Mouse (Mus musculus) lung, adult 18-20 months (tissue): ENCODE data around the gene Slc13a4.

Experiments used
- DNase-seq, 2 experiments: peaks; one replicate each; pipeline ENCODE4 v3.0.0; 2022; ENCODE audit warnings: mixed read lengths in 2 of 2

Gene Slc13a4

GRCm38 (mm10) chr6:35308037-35308436, at the start of gene Slc13a4:
TSS of gene Slc13a4 (minus strand) at chr6:35308131.
- no peak for DNase-seq

GRCm38 (mm10) chr6:35355320-35355719, 47.4 kb upstream of the Slc13a4 start:
- DNase-seq = no peak

- DNase-seq = no peak
These were observed 46.7 kb upstream of the Slc13a4 start for GRCm38 (mm10) chr6:35354622-35354998.

- no peak for DNase-seq
These were observed 46.1 kb upstream of the Slc13a4 start for GRCm38 (mm10) chr6:35353846-35354621.

GRCm38 (mm10) chr6:35353416-35353815, 45.5 kb upstream of the Slc13a4 start:
- DNase-seq = no peak

- DNase-seq = no peak
These were observed 44.9 kb upstream of the Slc13a4 start for GRCm38 (mm10) chr6:35352867-35353266.

GRCm38 (mm10) chr6:35351826-35352225, 43.9 kb upstream of the Slc13a4 start:
- DNase-seq = no peak

- DNase-seq = peak; percentile 31 to 47
These were observed 41.9 kb upstream of the Slc13a4 start for GRCm38 (mm10) chr6:35349784-35350183.

GRCm38 (mm10) chr6:35338640-35339039, 30.7 kb upstream of the Slc13a4 start:
- DNase-seq = no peak

- DNase-seq = no peak
These were observed 29.9 kb upstream of the Slc13a4 start for GRCm38 (mm10) chr6:35337836-35338235.

- DNase-seq = no peak
These were observed 27.5 kb upstream of the Slc13a4 start for GRCm38 (mm10) chr6:35335452-35335851.

GRCm38 (mm10) chr6:35334278-35334677, 26.3 kb upstream of the Slc13a4 start:
- DNase-seq = no peak

GRCm38 (mm10) chr6:35333632-35334031, 25.7 kb upstream of the Slc13a4 start:
- no peak for DNase-seq

GRCm38 (mm10) chr6:35330834-35331233, 22.9 kb upstream of the Slc13a4 start:
- DNase-seq = no peak

- DNase-seq = no peak
These were observed 22.0 kb upstream of the Slc13a4 start for GRCm38 (mm10) chr6:35329956-35330355.

- DNase-seq = peak; percentile 52 to 54
These were observed 18.2 kb upstream of the Slc13a4 start, which contains the start of gene Fam180a for GRCm38 (mm10) chr6:35326111-35326515. TSS of gene Fam180a (minus strand) at chr6:35326141.

- DNase-seq = no peak
These were observed 16.4 kb upstream of the Slc13a4 start for GRCm38 (mm10) chr6:35324306-35324705.

- DNase-seq = no peak
These were observed 15.1 kb upstream of the Slc13a4 start for GRCm38 (mm10) chr6:35323046-35323445.

- no peak for DNase-seq
These were observed 13.2 kb upstream of the Slc13a4 start for GRCm38 (mm10) chr6:35321105-35321504.

- no peak for DNase-seq
These were observed 11.9 kb upstream of the Slc13a4 start for GRCm38 (mm10) chr6:35319850-35320249.

- DNase-seq = no peak
These were observed 5.6 kb upstream of the Slc13a4 start for GRCm38 (mm10) chr6:35313520-35313919.

- no peak for DNase-seq
These were observed 1.5 kb upstream of the Slc13a4 start for GRCm38 (mm10) chr6:35309406-35309805.

- no peak for DNase-seq
These were observed 795 bp downstream of the Slc13a4 start for GRCm38 (mm10) chr6:35307136-35307535.

- DNase-seq = no peak
These were observed 4.5 kb downstream of the Slc13a4 start for GRCm38 (mm10) chr6:35303355-35303900.

GRCm38 (mm10) chr6:35302581-35302980, 5.3 kb downstream of the Slc13a4 start:
- DNase-seq = no peak
